Mouse (Mus musculus): ENCODE data around the gene Fam24a.

Gene Fam24a

DNA sequence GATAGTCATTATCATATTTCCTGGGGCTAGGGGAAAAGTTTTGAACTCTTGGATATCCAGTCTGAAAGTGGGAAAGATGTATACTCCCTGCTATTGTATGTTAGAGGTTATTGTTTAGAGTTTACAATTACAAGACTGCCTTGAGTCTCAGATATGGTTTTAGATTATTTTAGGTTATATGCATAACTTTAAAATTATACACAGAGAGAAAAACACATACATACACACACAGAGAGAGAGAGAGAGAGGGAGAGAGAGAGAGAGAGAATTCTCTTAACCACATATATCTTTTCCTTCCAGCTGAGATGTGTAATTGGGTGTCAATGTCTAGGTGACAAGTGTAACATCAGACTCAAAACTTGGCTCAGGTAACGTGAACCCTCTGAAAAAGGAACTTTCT lies at the start of gene Fam24a:
Gene Fam24a (plus strand): TSS at position 301 of the 400 bp plus-strand sequence.
- no peak for DNase-seq (ENCODE audit: low spot score in 2 of 2)

DNA sequence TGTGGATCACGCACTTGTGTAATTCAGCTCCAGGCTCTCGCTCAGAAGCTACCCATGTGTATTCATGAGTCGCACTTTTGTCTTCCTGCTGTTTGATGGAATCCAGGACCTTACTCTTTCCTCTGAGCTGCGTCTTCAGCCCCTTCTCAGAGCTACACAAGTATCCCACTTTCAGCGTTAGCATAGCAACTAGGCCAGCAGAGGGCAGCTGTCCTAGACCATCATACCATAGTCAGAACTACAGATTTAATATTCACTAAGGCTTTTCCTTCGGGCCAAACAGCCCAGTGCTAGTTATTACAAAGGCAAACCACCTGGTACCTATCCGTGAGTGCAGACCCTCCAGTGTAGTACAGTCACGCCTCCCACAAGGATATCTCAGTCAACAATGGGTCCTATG lies 36.5 kb upstream of the Fam24a start:
- DNase-seq (ENCODE audit: low spot score in 2 of 2), result no peak

DNA sequence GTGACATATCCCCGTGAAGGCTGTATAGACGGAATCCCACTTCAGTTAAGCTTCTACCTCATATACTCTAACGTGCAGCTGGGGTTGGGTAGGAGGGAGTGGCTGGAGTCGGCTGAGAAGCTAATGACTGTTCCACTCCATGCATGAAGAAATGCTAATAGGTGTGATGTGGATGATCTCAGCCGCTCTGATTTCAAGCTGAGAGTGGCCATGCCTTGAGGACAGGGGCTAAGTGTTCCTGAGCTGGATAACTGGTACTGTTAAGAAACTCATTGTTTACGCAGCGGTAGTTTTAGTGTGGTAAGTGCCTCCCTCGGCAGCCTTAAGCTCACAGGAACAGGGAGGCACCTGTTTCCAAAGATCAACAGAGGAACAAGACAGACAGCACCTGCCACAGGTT lies 30.3 kb upstream of the Fam24a start:
- no peak for DNase-seq (ENCODE audit: low spot score in 2 of 2)

DNA sequence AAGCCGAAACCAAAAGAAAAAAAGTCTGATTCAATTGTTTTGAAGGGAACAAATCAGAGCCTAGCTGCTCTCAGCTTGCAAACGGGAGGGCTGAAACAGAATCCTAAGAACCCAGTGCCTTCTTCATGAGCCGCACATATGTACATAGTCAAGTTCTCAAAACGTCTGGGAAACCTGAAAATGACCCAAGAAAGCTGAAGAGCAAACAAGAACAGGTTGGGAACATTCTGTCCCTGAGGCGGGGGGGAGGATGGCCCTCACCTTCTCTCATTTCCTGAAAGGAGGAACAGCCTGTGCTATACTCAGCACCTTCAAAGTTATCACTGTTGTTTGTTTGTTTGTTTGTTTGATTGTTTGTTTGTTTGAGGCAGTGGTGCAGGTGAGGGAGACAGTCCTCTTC lies 26.9 kb upstream of the Fam24a start:
- no peak for DNase-seq (ENCODE audit: low spot score in 2 of 2)

DNA sequence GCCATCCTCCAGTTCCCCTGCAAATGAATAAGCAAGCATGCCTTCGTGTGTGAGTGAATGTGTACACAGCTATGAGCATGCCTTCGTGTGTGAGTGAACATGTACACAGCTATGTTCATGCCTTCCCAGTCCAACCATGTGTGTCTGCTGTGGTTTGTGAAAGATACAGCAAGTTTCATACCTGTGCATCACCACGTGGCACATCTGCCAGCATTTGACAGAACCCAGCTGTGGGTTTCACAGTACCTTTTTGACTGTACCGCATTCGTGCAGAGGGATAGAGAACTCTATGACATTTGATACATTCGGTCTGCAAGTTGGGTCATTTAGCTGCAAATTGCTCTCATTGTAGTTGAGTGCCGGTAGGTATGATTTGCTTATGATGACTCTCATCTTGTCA lies 19.2 kb upstream of the Fam24a start:
- DNase-seq (ENCODE audit: low spot score in 2 of 2), result no peak

DNA sequence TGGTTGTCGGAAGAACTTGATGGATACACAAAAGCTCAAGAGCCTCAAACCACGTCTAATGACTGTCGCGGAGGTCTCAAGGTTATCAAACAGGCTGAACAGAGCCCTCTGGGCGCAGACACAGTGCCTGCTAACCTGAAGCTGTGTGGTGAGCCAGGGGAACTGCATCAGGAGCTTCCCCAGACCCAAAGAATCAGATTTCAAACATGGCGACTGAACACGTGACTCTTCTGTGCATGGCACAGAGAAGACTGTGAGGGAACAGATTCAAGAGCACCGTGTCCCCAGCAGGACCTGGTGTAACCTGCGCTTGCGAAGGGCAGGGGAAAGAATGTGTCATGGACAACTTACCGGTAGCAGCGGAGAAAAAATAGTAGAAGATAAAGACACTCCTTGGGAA lies 16.1 kb upstream of the Fam24a start:
- DNase-seq (ENCODE audit: low spot score in 2 of 2), result no peak

DNA sequence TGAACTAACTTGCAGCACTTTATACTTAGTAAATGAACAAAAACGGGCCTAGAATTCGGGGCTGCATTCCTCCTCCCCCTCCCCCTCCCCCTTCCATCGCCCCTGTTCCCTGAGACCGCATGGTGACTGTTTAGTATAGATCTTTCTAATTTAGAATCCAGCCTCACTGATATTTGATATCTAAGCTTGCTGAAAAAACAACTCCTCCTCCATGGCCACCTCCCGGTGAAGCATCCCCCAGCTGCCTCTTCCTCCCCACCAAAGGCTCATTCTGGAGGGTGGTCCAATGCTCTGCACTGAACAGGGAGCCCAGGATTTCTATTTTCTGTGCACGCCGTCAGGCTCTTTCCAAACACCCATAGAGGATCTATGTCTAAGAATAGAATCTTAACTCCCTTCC lies 15.3 kb upstream of the Fam24a start:
- no peak for DNase-seq (ENCODE audit: low spot score in 2 of 2)

DNA sequence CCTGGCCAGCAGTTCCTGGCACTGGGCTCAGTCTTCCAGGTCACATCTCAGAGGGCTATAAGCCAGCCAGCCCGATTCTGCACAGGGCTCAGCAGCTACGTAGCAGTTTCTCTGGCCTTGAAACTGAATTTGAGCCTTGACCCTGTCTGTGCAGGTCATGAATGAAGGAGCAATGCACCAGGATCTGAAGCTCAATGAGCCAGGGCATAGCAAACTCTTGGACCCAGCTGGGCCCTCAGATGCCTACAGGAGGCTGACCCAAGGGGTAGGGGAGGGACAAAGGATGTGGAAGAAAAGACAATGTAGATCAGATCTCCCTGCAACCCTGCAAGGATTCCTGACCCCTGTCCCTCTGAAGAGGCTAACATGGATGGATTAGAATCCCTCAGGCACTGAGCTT lies 11.5 kb upstream of the Fam24a start, which contains the start of gene Cuzd1:
Gene Cuzd1 (minus strand): TSS at position 101 of the 400 bp plus-strand sequence.
- no peak for DNase-seq (ENCODE audit: low spot score in 2 of 2)

DNA sequence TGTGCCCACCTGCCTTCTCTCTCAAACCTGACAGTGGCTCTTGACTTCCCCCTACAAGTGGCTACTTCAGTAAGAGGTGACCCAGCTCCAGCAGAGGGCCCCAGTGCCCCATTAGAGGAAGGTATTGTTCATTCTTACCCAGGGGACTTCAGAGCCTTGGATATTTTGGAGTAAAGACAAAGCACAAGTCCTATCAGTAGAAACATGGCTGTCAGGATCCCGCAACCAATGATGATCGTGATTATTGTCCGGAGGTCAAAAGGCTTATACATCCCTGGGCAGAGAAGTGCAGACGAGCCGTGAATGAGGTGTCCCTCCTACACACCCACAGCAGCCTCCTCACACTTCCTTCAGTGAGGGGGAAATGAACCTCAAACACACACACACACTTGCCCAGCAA lies 6.6 kb upstream of the Fam24a start:
- no peak for DNase-seq (ENCODE audit: low spot score in 2 of 2)

DNA sequence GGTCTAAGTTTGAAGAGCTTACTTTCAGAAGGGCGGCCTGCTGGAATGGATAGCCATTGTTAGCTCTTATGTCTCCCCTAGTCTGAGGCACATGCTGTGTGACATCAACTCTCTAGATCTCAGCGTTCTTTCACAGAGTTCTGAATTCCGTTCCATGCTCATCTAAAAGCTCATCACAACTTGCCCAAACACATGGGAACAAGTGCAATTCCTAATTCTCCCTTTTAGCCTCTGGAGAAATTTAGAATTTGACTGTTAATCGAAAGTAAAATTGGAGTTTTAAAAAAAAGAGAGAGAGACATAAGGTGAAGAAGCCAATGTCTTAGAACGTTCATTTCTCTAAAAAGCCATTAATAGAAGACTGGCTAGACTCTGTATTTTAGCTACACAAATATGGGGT lies 4.2 kb upstream of the Fam24a start, which contains the start of gene Fam24b:
Gene Fam24b (minus strand): TSS at position 101 of the 400 bp plus-strand sequence.
- no peak for DNase-seq (ENCODE audit: low spot score in 2 of 2)

DNA sequence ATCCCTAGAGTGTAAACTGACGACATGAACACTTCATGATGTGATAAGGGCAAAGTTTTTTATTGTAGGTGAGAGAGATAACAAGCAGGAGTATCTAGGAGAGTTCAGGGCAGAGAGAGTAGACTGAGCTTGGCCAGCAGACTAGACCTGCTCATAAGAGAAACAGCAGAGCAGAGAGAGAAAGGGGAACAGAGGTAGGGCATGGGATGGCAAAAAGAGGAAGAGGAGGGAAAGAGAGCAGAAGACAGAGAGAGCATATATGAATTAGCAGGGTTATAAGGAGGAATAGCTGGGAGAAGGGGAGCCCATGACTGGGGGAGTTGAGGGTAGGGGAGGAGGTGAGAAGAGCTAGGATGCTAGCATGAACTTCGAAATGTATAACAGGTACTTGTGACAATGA lies 2.0 kb upstream of the Fam24a start:
- DNase-seq (ENCODE audit: low spot score in 2 of 2), result no peak

DNA sequence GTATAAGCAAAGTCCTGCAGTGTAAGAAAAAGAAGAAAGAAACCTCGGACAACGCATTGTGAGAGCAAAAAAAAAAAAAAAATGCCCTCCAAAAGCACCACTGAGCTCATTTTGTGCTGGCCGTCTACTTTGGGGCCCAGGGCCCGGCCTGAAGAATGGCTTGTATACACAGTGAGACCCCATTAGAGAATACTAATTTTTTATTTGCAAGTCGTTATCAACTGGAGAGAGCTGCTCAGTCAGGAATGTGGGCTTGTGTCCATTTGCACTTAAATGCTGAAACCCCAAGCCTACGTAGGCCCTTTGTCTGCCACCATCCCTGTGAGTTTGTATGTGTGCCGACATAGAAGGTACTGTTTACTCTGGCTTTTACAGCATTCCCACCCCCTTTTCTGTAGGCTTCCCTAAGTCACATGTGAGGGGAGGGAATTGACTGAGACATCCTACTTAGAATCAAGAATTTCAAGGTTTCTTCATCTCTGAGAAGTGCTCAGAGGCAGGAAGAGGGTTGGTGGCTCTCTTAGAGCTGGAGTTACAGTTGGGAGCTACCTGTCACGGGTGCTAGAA lies 3.9 kb downstream of the Fam24a start:
- no peak for DNase-seq (ENCODE audit: low spot score in 2 of 2)

DNA sequence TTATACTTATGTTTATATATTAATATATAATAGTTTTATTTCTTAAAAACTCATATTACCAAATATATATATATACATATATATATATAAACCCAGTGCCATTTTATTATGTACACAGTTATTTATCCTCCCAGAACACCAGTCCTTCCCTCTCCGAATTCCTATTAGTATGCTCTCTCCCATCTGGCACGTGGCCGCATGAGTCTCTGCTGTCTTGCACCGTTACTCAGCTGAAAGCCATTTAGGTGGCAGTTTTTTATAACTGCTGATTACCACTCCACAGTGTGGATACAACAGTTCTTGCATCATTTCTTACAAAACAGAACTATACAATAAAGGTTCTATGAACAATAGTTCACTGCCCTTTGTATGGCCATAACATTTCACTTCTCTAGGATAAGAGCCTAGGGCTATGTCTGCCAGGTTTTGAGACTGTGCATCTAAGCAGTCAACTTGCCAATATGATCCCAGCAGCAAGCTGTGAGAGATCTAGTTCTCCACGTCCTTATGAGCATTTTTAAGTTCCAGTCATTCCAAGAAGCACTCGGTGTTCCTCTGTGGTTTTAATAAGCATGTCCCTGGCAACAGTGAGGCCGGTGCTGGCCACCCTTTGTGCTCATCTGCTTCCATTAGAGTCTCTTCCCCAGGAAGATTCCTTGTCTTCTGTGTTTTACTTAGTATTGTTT lies 12.3 kb downstream of the Fam24a start:
- no peak for DNase-seq (ENCODE audit: low spot score in 2 of 2)

DNA sequence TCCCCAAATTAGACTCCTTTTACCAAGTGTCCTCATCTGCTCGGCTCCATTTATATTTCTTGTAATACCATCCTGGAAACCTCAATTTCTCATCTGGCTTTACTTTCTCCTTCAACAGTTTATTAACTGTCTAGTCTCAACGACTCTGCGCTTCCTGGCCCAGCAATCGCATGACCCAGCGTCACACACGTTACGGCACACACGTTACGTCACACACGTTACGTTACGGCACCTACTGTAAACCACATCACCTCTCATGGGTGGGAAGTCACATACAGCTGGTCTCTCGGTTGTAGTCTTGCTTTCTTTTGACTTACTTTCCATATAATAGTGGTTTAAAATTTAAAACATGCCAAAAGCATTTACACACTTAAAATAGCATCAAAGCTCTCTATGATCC lies 22.4 kb downstream of the Fam24a start:
- no peak for DNase-seq (ENCODE audit: low spot score in 2 of 2)

DNA sequence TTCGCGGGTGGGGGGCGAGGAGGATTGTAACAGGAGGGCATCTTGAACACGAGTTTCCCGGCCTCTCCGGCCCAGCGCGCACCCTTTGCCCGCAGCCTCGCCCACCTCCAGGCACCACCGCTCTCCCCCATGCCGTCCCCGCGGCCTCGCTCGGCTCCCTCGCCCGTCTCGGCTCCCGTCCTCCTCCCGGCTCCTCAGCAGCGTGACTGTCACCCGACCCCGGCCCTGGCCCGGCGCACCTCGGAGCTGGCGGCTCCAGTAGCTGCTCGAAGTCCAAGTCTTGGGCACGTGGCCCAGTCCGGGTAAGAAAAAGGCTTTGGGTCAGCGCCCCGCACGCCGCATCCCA lies 28.6 kb downstream of the Fam24a start:
- no peak for DNase-seq (ENCODE audit: low spot score in 2 of 2)

DNA sequence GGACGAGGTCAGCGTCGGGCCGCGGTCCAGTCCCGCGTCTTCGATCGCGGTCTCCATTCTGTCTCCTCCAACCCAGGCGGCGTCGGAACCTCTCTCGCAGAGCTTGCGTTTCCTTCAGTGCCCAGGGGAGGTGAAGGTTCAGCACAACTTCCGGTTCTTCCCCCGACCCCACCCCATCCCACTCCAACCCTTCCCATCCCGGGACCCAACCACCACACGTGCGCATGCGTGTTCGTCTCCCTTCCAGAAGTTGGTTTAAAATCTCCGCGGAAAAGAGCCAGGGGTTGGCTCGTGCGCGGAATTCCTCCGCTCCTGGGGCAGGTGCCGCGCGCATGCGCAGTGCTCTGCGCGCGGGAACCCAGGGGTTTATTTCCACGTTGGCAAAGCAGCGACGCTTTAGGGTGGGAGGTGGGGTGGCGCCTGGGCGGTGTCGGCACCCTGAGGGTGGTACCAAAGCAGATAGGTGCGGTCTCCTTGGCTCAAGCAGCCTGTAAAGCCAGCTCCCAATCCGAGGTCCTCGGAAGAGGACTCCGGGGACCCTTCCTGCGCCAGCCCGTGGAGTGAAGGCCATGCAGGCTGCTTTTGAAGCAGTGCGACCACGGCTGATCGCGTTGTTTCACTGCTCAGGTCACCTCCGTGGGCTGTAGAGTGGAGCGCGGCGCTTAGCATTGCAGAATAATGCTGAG lies 29.1 kb downstream of the Fam24a start, which contains the start of gene 2310057M21Rik:
Gene 2310057M21Rik (minus strand): TSS at position 145 of the 686 bp plus-strand sequence.
- DNase-seq (ENCODE audit: low spot score in 2 of 2), result peak; percentile 83 to 88

DNA sequence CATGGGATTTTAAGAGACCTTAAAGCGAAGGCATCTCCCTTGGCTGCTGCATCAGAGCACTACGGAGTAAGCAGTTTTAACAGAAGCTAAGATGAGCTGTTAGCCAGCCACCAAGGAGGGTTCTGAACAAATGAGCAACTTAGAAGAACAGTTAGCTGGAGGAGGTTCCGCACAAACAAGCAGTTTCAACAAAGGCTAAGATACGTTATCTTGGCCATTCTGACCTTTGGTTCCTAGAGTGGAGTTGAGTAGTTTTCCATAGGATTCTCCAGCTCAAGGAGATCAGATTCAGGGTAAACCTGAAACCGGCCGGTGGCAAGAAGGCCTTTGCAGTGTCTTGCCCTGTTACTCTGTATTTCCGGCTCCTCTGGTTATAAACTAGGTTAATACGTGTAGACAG lies 30.5 kb downstream of the Fam24a start:
- no peak for DNase-seq (ENCODE audit: low spot score in 2 of 2)

DNA sequence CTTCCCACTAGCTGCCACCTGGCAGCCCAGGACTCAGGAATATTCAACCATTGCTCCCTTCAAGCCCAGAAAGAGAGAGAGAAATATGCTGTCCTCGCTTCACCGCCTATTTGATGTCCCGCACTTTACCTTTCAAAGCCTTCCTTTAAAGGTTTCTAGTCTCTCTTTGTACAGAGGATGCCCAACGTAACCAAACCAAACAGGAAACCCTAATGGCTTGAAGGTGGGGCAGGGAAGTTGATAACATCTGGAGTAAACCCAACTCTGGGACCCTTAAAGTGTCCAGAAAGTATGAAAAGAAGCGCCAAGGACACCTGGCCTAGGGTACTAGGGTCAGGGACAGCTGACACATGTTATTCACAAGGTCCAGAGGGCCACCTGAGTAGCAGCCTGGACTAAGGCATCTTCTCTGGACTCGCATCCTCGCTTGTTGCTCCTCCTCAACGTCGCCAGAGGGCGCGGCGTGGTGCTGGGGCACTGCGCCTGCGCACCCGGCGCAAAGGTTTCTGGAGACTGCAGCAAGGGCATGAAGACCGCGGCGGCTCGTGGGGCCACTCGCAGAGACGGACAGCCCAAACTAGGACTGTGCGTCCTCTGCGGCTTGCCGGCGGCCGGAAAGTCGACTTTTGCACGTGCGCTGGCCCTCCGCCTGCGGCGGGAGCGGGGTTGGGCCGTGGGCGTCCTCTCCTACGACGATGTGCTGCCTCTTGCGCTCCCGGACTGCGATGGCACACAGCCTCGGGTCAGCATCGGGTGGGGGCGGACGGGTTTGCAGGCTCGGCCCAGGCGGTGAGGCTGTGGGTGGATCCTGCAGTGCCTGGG lies 37.2 kb downstream of the Fam24a start, which contains the start of gene Pstk:
Gene Pstk (plus strand): TSS at position 494 of the 822 bp plus-strand sequence.
- peak; percentile 82 to 88 for DNase-seq (ENCODE audit: low spot score in 2 of 2)

DNA sequence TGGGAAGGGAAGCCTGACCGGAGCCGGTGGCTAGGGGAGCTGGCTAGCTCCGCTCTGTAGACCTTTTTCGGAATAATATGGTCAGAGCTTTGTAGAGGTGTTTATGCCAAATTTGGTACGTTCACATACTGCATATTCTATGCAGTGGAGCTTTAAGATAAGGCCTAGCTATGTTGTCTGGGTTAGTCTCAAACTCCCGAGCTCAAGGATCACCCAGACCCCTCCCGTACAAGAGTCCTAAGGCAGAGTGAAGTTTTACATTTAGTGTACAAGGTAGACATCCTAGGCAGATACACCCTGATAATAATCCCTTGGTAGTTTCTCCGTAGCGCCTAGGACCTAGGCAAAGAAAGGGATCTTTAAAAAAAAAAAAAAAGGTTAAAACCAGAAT lies 37.8 kb downstream of the Fam24a start:
- no peak for DNase-seq (ENCODE audit: low spot score in 2 of 2)

DNA sequence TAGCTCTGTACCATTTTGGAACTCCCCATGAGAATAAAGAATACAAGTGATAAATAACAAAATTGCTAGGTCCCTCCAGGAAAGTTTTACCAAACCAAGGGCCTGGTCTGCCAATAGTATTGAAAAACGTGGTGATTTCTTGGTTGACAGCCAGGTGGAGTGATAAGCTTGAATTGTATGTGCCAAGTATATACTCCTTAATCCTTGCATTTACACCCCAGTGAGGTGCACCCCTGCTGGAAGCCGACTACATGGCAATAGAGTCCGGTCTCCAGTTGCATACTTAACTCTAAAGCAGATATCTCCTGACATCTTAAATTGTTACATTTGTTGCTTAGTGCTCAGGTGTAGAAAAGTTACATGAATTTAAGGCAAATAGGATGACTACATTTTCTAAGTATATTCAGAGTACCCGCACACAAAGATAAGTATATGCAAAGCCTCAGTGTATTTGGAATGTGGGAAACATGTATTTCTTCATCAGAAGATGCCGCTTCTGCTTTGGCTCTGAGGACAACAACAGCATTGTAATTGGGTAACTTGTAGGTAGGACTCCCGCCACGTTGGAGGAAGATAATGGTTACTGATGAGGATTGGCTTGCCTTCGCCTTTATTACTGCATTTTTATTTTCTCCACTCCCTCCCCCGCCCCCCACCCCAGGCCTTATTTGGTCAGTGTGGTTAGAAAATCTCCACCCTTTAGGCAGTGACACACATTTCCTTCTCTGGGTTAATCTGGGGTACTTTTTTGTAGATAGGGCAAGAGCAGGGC lies 38.4 kb downstream of the Fam24a start:
- no peak for DNase-seq (ENCODE audit: low spot score in 2 of 2)

Data from spleen, postnatal 10 days (tissue).